Mouse (Mus musculus): ENCODE results near the gene Fbn1.

GRCm38 (mm10) chr2:125428811-125429438 lies 78.9 kb downstream of the Fbn1 start:
- no peak for TF ChIP-seq CTCF (IDR thresholded peaks at IDR 0.05; ENCODE audit: low read depth)
- TF ChIP-seq EP300 (IDR thresholded peaks at IDR 0.05; ENCODE audit: low read depth) = no peak

All from liver, embryonic 14.5 days (tissue).